Mouse (Mus musculus) heart, adult 2 months (tissue): ENCODE results near the gene Klhl36.

Experiments
- CTCF ChIP-seq: fragments of 200-600 bp; IDR thresholded peaks from 2 replicates; pipeline ENCODE4 v1.8.1; 2022; ENCODE audit warnings: antibody characterized with exemption, mild to moderate bottlenecking, moderate library complexity
- EP300 ChIP-seq: fragments of 200-500 bp; IDR thresholded peaks from 2 replicates; pipeline ENCODE4 v1.6.1; 2011; ENCODE audit warnings: low read depth, low read length, control low read depth; ENCODE audit not compliant: insufficient read depth
- POLR2A ChIP-seq: fragments of 200-500 bp; IDR thresholded peaks from 2 replicates; pipeline ENCODE4 v1.6.1; 2011; ENCODE audit warnings: mild to moderate bottlenecking, low read depth, low read length, control low read depth; ENCODE audit not compliant: insufficient read depth

DNA sequence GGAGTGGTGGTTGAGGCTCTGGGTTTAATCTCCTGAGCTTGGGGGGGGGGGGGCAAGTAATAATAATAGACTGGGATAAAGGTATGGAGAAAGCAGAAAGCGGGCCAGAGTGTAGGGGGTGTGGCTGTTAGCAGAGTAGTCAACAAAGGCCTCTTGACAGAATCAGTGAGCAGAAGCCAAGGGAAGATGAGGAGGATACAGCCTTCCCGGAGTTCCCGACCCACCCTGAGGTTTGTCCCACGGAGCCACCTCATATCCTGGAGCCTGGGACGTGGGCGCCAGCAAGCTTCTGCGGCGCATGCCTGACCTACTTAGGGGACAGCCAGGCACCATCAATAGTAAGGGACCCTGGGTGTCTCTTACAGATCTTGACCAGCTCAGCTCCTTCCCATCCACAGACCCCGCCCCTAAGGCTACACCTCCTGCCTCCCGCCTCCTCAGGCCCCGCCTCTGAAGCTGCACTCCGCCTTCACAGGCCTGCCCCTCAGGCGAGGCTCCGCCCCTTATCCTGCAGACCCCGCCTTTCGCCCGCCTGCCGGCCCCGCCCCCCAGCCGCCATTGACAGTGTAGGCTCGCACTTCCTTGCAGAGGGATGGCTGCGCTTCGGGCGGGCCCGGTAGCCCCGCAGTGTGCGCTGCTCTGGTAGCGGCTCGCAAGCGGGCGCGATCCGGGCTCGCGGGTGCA, at the start of gene Klhl36:
- TF ChIP-seq CTCF (no peak), EP300 (no peak), POLR2A (peak; percentile 66)
